Comparison of ENCODE assay signal across 22 mouse cellular contexts in genomic region chr4:151946211-151946610, GRCm38 (mm10). TPM values are rescaled to one million over a fixed set of nuclear protein-coding genes. Genes with fewer than 3 reads are reported as not detected.
A peak's percentile ranks its signal among the peaks of the same experiment; 100 is the strongest.
DNase-seq lines count a peak whose midpoint lies in the region; ATAC-seq lines count a peak whose summit lies in the region.
"Had no signal": no experiment of that assay in that cellular context is flagged by ENCODE, and none has a peak within 500 bp of the region (broad histone marks: within the 10 kb centered on the region; RNA-seq: fewer than 3 reads in every experiment).

No protein-coding gene starts in this region.

- peaks cover 64% of the 10 kb centered on the region for H3K36me3 ChIP-seq in liver, embryonic 12.5 days
- H3K36me3 ChIP-seq in neural tube, embryonic 15.5 days = no peaks in the 10 kb centered on the region

- no peak overlapping the region for H3K4me3 ChIP-seq in liver, embryonic 12.5 days
- no peak overlapping the region for H3K4me3 ChIP-seq in neural tube, embryonic 15.5 days (replicated peaks)
- H3K4me3 ChIP-seq: embryonic facial prominence, embryonic 13.5 days; embryonic facial prominence, embryonic 15.5 days; erythroblast, embryonic 14.5 days; forebrain, embryonic 10.5 days; forebrain, embryonic 12.5 days had no signal

- no peak overlapping the region for H3K4me2 ChIP-seq in liver, embryonic 12.5 days
- no peak overlapping the region for H3K4me2 ChIP-seq in neural tube, embryonic 15.5 days
- H3K4me2 ChIP-seq: embryonic facial prominence, embryonic 13.5 days; embryonic facial prominence, embryonic 15.5 days; forebrain, embryonic 12.5 days had no signal

- no peaks in the 10 kb centered on the region for H3K27me3 ChIP-seq in liver, embryonic 12.5 days (replicated peaks)
- H3K27me3 ChIP-seq in neural tube, embryonic 15.5 days (replicated peaks) = no peaks in the 10 kb centered on the region
- H3K27me3 ChIP-seq: embryonic facial prominence, embryonic 13.5 days; embryonic facial prominence, embryonic 15.5 days; forebrain, embryonic 12.5 days had no signal

- WGBS in liver, embryonic 12.5 days (ENCODE audit: insufficient replicate concordance) = 82% methylated on average over 11 of the region's 11 CpGs
- WGBS in neural tube, embryonic 15.5 days = 93% methylated on average over 11 of the region's 11 CpGs

- H3K9me3 ChIP-seq in liver, embryonic 12.5 days (replicated peaks) = no peaks in the 10 kb centered on the region
- no peaks in the 10 kb centered on the region for H3K9me3 ChIP-seq in neural tube, embryonic 15.5 days (replicated peaks)
- H3K9me3 ChIP-seq: embryonic facial prominence, embryonic 13.5 days; embryonic facial prominence, embryonic 15.5 days; forebrain, embryonic 10.5 days; forebrain, embryonic 12.5 days had no signal

- DNase-seq in liver = no peak
- peak; percentile 42 for DNase-seq in adrenal gland, adult 8-10 months
- peak; percentile 68 for DNase-seq in adrenal gland, postnatal 14 days
- DNase-seq in adrenal gland, postnatal 36 days = peak; percentile 71 to 72
- no peak for DNase-seq in right cerebral cortex, adult 2 months (ENCODE audit: low spot score in 2 of 2)
- DNase-seq: cerebellum, adult 11 months; cerebellum, adult 18-20 months; cerebellum, adult 8-10 months; cerebellum, adult 9-11 months; cerebellum, postnatal 14 days; cerebellum, postnatal 36 days; embryo, embryonic 11 days had no signal

- ATAC-seq in liver, embryonic 12.5 days = peak; percentile 15; the same call in 1 of the 2 replicates
- ATAC-seq in megakaryocyte-erythroid progenitor cell, adult 5-6 weeks (replicated peaks; ENCODE audit: low FRiP score, low TSS enrichment, poor library complexity, severe bottlenecking) = no peak
- no peak for ATAC-seq in neural tube, embryonic 15.5 days (ENCODE audit: low FRiP score)
- ATAC-seq: forebrain, embryonic 14.5 days; forebrain, embryonic 16.5 days had no signal

- H3K27ac ChIP-seq in liver, embryonic 12.5 days = no peak overlapping the region
- no peak overlapping the region for H3K27ac ChIP-seq in neural tube, embryonic 15.5 days (replicated peaks)
- H3K27ac ChIP-seq: embryonic facial prominence, embryonic 13.5 days; embryonic facial prominence, embryonic 15.5 days; forebrain, embryonic 10.5 days; forebrain, embryonic 12.5 days had no signal

- peaks cover 55% of the 10 kb centered on the region for H3K4me1 ChIP-seq in liver, embryonic 12.5 days
- 0 out of 2 replicates have a peak, but pooled peaks cover 3% of the 10 kb centered on the region for H3K4me1 ChIP-seq in neural tube, embryonic 15.5 days
- H3K4me1 ChIP-seq: embryonic facial prominence, embryonic 13.5 days; embryonic facial prominence, embryonic 15.5 days; forebrain, embryonic 10.5 days; forebrain, embryonic 12.5 days had no signal

- H3K9ac ChIP-seq in liver, embryonic 12.5 days = no peak overlapping the region
- no peak overlapping the region for H3K9ac ChIP-seq in neural tube, embryonic 15.5 days (replicated peaks)
- H3K9ac ChIP-seq: embryonic facial prominence, embryonic 13.5 days; embryonic facial prominence, embryonic 15.5 days; forebrain, embryonic 12.5 days had no signal

RNA-seq across cellular contexts. Expression of gene Dnajc11, which starts 12.7 kb away (rescaled TPM):
- 74.4 and 85.1 TPM in 2 replicates for polyA plus RNA-seq in liver, embryonic 12.5 days (2016; fragmentation: Nextera tagmentation; extraction: Ambion mirVana)
- 100 to 1,000 TPM in 2 of 4 experiments, 10 to 100 TPM in 2; 84.6 to 116 (median 104) TPM for total RNA-seq in adrenal gland, adult 8-10 months (2022)
- total RNA-seq in adrenal gland, postnatal 14 days (2021) = 117 and 122 TPM in 2 replicates
- total RNA-seq in adrenal gland, postnatal 36 days (2021) = 10 to 100 TPM; 93.5 to 95.9 TPM
- 108 and 114 TPM in 2 replicates for total RNA-seq in megakaryocyte-erythroid progenitor cell, adult 5-6 weeks (2014; fragmentation: Nextera tagmentation)
- total RNA-seq in megakaryocyte-erythroid progenitor cell, adult 5-6 weeks (2017) = 85.8 and 110 TPM in 2 replicates
- polyA plus RNA-seq in neural tube, embryonic 15.5 days (2015; fragmentation: Nextera tagmentation; extraction: Ambion mirVana) = 79.6 and 82.6 TPM in 2 replicates

RNA-seq across cellular contexts. Expression of gene Thap3, which starts 42.6 kb away (rescaled TPM):
- 10.0 and 10.3 TPM in 2 replicates for polyA plus RNA-seq in liver, embryonic 12.5 days (2016; fragmentation: Nextera tagmentation; extraction: Ambion mirVana)
- 10 to 100 TPM; 25.7 to 46.9 (median 36.6) TPM for total RNA-seq in adrenal gland, adult 8-10 months (2022)
- total RNA-seq in adrenal gland, postnatal 14 days (2021) = 15.2 and 15.5 TPM in 2 replicates
- total RNA-seq in adrenal gland, postnatal 36 days (2021) = 10 to 100 TPM; 19.5 to 20.5 TPM
- total RNA-seq in megakaryocyte-erythroid progenitor cell, adult 5-6 weeks (2014; fragmentation: Nextera tagmentation) = 2.1 and 7.3 TPM in 2 replicates
- 1.4 and 9.6 TPM in 2 replicates for total RNA-seq in megakaryocyte-erythroid progenitor cell, adult 5-6 weeks (2017)
- polyA plus RNA-seq in neural tube, embryonic 15.5 days (2015; fragmentation: Nextera tagmentation; extraction: Ambion mirVana) = 37.8 and 38.3 TPM in 2 replicates

RNA-seq across cellular contexts. Expression of gene Phf13, which starts 49.8 kb away (rescaled TPM):
- polyA plus RNA-seq in liver, embryonic 12.5 days (2016; fragmentation: Nextera tagmentation; extraction: Ambion mirVana) = 10.4 and 11.2 TPM in 2 replicates
- total RNA-seq in adrenal gland, adult 8-10 months (2022) = 10 to 100 TPM; 14.0 to 20.5 (median 18.6) TPM
- total RNA-seq in adrenal gland, postnatal 14 days (2021) = 15.6 and 16.0 TPM in 2 replicates
- total RNA-seq in adrenal gland, postnatal 36 days (2021) = 10 to 100 TPM; 17.2 to 17.7 TPM
- total RNA-seq in megakaryocyte-erythroid progenitor cell, adult 5-6 weeks (2014; fragmentation: Nextera tagmentation) = 0.15 and 0.52 TPM in 2 replicates
- 0.09 and 1.5 TPM in 2 replicates for total RNA-seq in megakaryocyte-erythroid progenitor cell, adult 5-6 weeks (2017)
- polyA plus RNA-seq in neural tube, embryonic 15.5 days (2015; fragmentation: Nextera tagmentation; extraction: Ambion mirVana) = 21.3 TPM in 2 replicates

Comparison
In these comparisons a context has a peak if more than half of its experiments do, and no peak if none do; other contexts are left out.
1. DNase-seq: peak in adrenal gland, adult 8-10 months (single experiment), adrenal gland, postnatal 14 days (single experiment) and adrenal gland, postnatal 36 days (2 of 2); none in liver (single experiment) and right cerebral cortex, adult 2 months (0 of 2).